Mouse (Mus musculus) stomach, embryonic 16.5 days (tissue): ENCODE data around the gene Pclo. TPM values are rescaled to one million over a fixed set of nuclear protein-coding genes. Genes with fewer than 3 reads are reported as not detected.
A peak's percentile ranks its signal among the peaks of the same experiment; 100 is the strongest.

Source experiments
- ATAC-seq: fragments of 200-750 bp; cut with Nextera tagmentation; 2 replicates; pipeline ENCODE4 v1.8.0; 2017; ENCODE audit warnings: moderate number of reproducible peaks, moderate TSS enrichment; ENCODE audit not compliant: insufficient read depth, low FRiP score
- H3K27ac ChIP-seq: fragments of 300-500 bp; sonication (generic); 2 replicates; pipeline ENCODE4 v1.5.1; 2014; ENCODE audit warnings: low read length
- H3K27me3 ChIP-seq: fragments of 300-500 bp; sonication (generic); 2 replicates; pipeline ENCODE4 v1.6.1; 2014; ENCODE audit warnings: low read length, control low read depth, mixed read lengths; ENCODE audit not compliant: control insufficient read depth, insufficient read depth
- H3K36me3 ChIP-seq: fragments of 300-500 bp; sonication (generic); 2 replicates; pipeline ENCODE4 v1.6.1; 2014; ENCODE audit warnings: low read length; ENCODE audit not compliant: control insufficient read depth, insufficient read depth
- H3K4me1 ChIP-seq: fragments of 300-500 bp; sonication (generic); 2 replicates; pipeline ENCODE4 v1.6.1; 2014; ENCODE audit warnings: low read length, control low read depth, mixed read lengths; ENCODE audit not compliant: control insufficient read depth, insufficient read depth
- H3K4me2 ChIP-seq: fragments of 300-500 bp; sonication (generic); 2 replicates; pipeline ENCODE4 v1.6.1; 2014; ENCODE audit warnings: low read depth, low read length, mixed read lengths
- H3K4me3 ChIP-seq: fragments of 300-500 bp; sonication (generic); replicated peaks from 2 replicates; pipeline ENCODE4 v1.5.1; 2014; ENCODE audit warnings: mild to moderate bottlenecking, low read length
- H3K9ac ChIP-seq: fragments of 300-500 bp; sonication (generic); 2 replicates; pipeline ENCODE4 v1.6.1; 2014; ENCODE audit warnings: low read length
- H3K9me3 ChIP-seq: fragments of 300-500 bp; sonication (generic); replicated peaks from 2 replicates; pipeline ENCODE4 v1.6.1; 2016; ENCODE audit warnings: low read length, control low read depth; ENCODE audit not compliant: control insufficient read depth
- WGBS: fragments of 180-500 bp; shearing (Covaris S2); extraction: QIAGEN DNeasy Blood & Tissue Kit; methylation state at CpG from one replicate; pipeline ENCODE4 v1.1.7; 2014; 5-methylcytosine and 5-hydroxymethylcytosine counted together
- polyA plus RNA-seq: library from polyadenylated mRNA; unstranded; fragments of >200 nt; fragmentation: Nextera tagmentation; extraction: Ambion mirVana; gene quantifications from 2 replicates; pipeline ENCODE4 v1.2.1, GENCODE M21; 2015

The Pclo gene
- polyA plus RNA-seq, 1 experiment from 2014 or later = 1.0 TPM

GRCm38 (mm10) chr5:14723576-14723975, 208.9 kb downstream of the Pclo start:
- no peak overlapping the region for H3K27ac ChIP-seq
- no peaks in the 10 kb centered on the region for H3K36me3 ChIP-seq
- ATAC-seq = no peak
- WGBS = 72% methylated on average over 3 of the region's 3 CpGs
- H3K4me2 ChIP-seq = no peak overlapping the region
- no peak overlapping the region for H3K9ac ChIP-seq
- no peaks in the 10 kb centered on the region for H3K4me1 ChIP-seq
- H3K4me3 ChIP-seq = no peak overlapping the region
- H3K27me3 ChIP-seq = no peaks in the 10 kb centered on the region
- H3K9me3 ChIP-seq = no peaks in the 10 kb centered on the region

- no peak overlapping the region for H3K4me2 ChIP-seq
- no peaks in the 10 kb centered on the region for H3K9me3 ChIP-seq
- H3K4me3 ChIP-seq = no peak overlapping the region
- H3K9ac ChIP-seq = no peak overlapping the region
- H3K27me3 ChIP-seq = no peaks in the 10 kb centered on the region
- H3K36me3 ChIP-seq = no peaks in the 10 kb centered on the region
- peak; percentile 47; the same call in 1 of the 2 replicates for ATAC-seq
- whole genome bisulfite sequencing = 68% methylated on average over 3 of the region's 3 CpGs
- no peak overlapping the region for H3K27ac ChIP-seq
- no peaks in the 10 kb centered on the region for H3K4me1 ChIP-seq
Measured at GRCm38 (mm10) chr5:14728676-14729253, 214.0 kb downstream of the Pclo start.

GRCm38 (mm10) chr5:14750882-14751281, 236.2 kb downstream of the Pclo start:
- no peaks in the 10 kb centered on the region for H3K9me3 ChIP-seq
- H3K36me3 ChIP-seq = no peaks in the 10 kb centered on the region
- no peaks in the 10 kb centered on the region for H3K4me1 ChIP-seq
- no peak overlapping the region for H3K4me3 ChIP-seq
- H3K4me2 ChIP-seq = no peak overlapping the region
- H3K9ac ChIP-seq = no peak overlapping the region
- no peak overlapping the region for H3K27ac ChIP-seq
- no peak for ATAC-seq
- H3K27me3 ChIP-seq = no peaks in the 10 kb centered on the region

- WGBS = 86% methylated on average over 11 of the region's 11 CpGs
- Histone ChIP-seq H3K36me3 (no peaks in the 10 kb centered on the region), H3K4me2 (no peak overlapping the region), H3K9ac (no peak overlapping the region), H3K4me1 (no peaks in the 10 kb centered on the region), H3K9me3 (no peaks in the 10 kb centered on the region), H3K4me3 (no peak overlapping the region), H3K27ac (no peak overlapping the region), H3K27me3 (no peaks in the 10 kb centered on the region)
- ATAC-seq = no peak
Measured at GRCm38 (mm10) chr5:14766686-14767085, 252.0 kb downstream of the Pclo start.

- Histone ChIP-seq H3K4me2 (no peak overlapping the region), H3K27ac (no peak overlapping the region), H3K4me3 (no peak overlapping the region), H3K36me3 (no peaks in the 10 kb centered on the region), H3K27me3 (no peaks in the 10 kb centered on the region), H3K9me3 (no peaks in the 10 kb centered on the region), H3K4me1 (no peaks in the 10 kb centered on the region), H3K9ac (no peak overlapping the region)
- no peak for ATAC-seq
- 58% methylated on average over 1 of the region's 1 CpGs for WGBS
Measured at GRCm38 (mm10) chr5:14782362-14783082, 267.8 kb downstream of the Pclo start.

GRCm38 (mm10) chr5:14793891-14794290, 279.2 kb downstream of the Pclo start:
- H3K27me3 ChIP-seq = no peaks in the 10 kb centered on the region
- no peak overlapping the region for H3K9ac ChIP-seq
- no peak overlapping the region for H3K4me2 ChIP-seq
- no peak for ATAC-seq
- H3K4me1 ChIP-seq = no peaks in the 10 kb centered on the region
- H3K9me3 ChIP-seq = no peaks in the 10 kb centered on the region
- no peak overlapping the region for H3K4me3 ChIP-seq
- H3K27ac ChIP-seq = no peak overlapping the region
- WGBS = 95% methylated on average over 9 of the region's 9 CpGs
- H3K36me3 ChIP-seq = no peaks in the 10 kb centered on the region

- Histone ChIP-seq H3K27me3 (no peaks in the 10 kb centered on the region), H3K36me3 (no peaks in the 10 kb centered on the region), H3K4me1 (no peaks in the 10 kb centered on the region), H3K4me2 (no peak overlapping the region), H3K4me3 (no peak overlapping the region), H3K27ac (no peak overlapping the region), H3K9ac (no peak overlapping the region), H3K9me3 (no peaks in the 10 kb centered on the region)
- WGBS = 5% methylated on average over 6 of the region's 6 CpGs
- no peak for ATAC-seq
Measured at GRCm38 (mm10) chr5:14807136-14807535, 292.4 kb downstream of the Pclo start.

- Histone ChIP-seq H3K9ac (no peak overlapping the region), H3K4me1 (peaks cover 3% of the 10 kb centered on the region; the same call in 1 of the 2 replicates), H3K9me3 (no peaks in the 10 kb centered on the region; the same call in 1 of the 2 replicates), H3K27ac (peak overlapping the region; percentile 15; the same call in 1 of the 2 replicates), H3K4me3 (no peak overlapping the region), H3K27me3 (no peaks in the 10 kb centered on the region), H3K36me3 (no peaks in the 10 kb centered on the region), H3K4me2 (no peak overlapping the region)
- WGBS = 78% methylated on average over 3 of the region's 3 CpGs
- no peak for ATAC-seq
Measured at GRCm38 (mm10) chr5:14833165-14833860, 318.6 kb downstream of the Pclo start.
